Mouse (Mus musculus) neural tube, embryonic 15.5 days (tissue): ENCODE results near the gene Fcrl1. TPM values are rescaled to one million over a fixed set of nuclear protein-coding genes. Genes with fewer than 3 reads are reported as not detected.

Source experiments
- ATAC-seq: fragments of 200-750 bp; cut with Nextera tagmentation; 2 replicates; pipeline ENCODE4 v1.8.0; 2017; ENCODE audit warnings: mild to moderate bottlenecking, moderate TSS enrichment, moderate library complexity; ENCODE audit not compliant: low FRiP score
- H3K27ac ChIP-seq: fragments of 300-500 bp; sonication (generic); replicated peaks from 2 replicates; pipeline ENCODE4 v1.5.1; 2015; ENCODE audit warnings: mild to moderate bottlenecking, inconsistent platforms
- H3K27me3 ChIP-seq: fragments of 300-500 bp; sonication (generic); replicated peaks from 2 replicates; pipeline ENCODE4 v1.6.1; 2015; ENCODE audit warnings: inconsistent platforms
- H3K36me3 ChIP-seq: fragments of 300-500 bp; sonication (generic); 2 replicates; pipeline ENCODE4 v1.6.1; 2015; ENCODE audit warnings: inconsistent platforms
- H3K4me1 ChIP-seq: fragments of 300-500 bp; sonication (generic); 2 replicates; pipeline ENCODE4 v1.6.1; 2015; ENCODE audit warnings: inconsistent platforms
- H3K4me2 ChIP-seq: fragments of 300-500 bp; sonication (generic); 2 replicates; pipeline ENCODE4 v1.6.1; 2015; ENCODE audit warnings: inconsistent platforms, mild to moderate bottlenecking, moderate library complexity
- H3K4me3 ChIP-seq: fragments of 300-500 bp; sonication (generic); replicated peaks from 2 replicates; pipeline ENCODE4 v1.5.1; 2015; ENCODE audit warnings: mild to moderate bottlenecking, inconsistent platforms
- H3K9ac ChIP-seq: fragments of 300-500 bp; sonication (generic); replicated peaks from 2 replicates; pipeline ENCODE4 v1.6.1; 2015; ENCODE audit warnings: mild to moderate bottlenecking, inconsistent platforms
- H3K9me3 ChIP-seq: fragments of 300-500 bp; sonication (generic); replicated peaks from 2 replicates; pipeline ENCODE4 v1.6.1; 2016; ENCODE audit warnings: inconsistent platforms
- WGBS: fragments of 180-500 bp; shearing (Covaris S2); methylation state at CpG from one replicate; pipeline ENCODE4 v1.1.7; 2015; ENCODE audit warnings: mixed read lengths; 5-methylcytosine and 5-hydroxymethylcytosine counted together
- polyA plus RNA-seq: library from polyadenylated mRNA; unstranded; fragments of >200 nt; fragmentation: Nextera tagmentation; extraction: Ambion mirVana; gene quantifications from 2 replicates; pipeline ENCODE4 v1.2.1, GENCODE M21; 2015

The Fcrl1 gene
- polyA plus RNA-seq, 1 experiment from 2014 or later, result 0.12 TPM

DNA sequence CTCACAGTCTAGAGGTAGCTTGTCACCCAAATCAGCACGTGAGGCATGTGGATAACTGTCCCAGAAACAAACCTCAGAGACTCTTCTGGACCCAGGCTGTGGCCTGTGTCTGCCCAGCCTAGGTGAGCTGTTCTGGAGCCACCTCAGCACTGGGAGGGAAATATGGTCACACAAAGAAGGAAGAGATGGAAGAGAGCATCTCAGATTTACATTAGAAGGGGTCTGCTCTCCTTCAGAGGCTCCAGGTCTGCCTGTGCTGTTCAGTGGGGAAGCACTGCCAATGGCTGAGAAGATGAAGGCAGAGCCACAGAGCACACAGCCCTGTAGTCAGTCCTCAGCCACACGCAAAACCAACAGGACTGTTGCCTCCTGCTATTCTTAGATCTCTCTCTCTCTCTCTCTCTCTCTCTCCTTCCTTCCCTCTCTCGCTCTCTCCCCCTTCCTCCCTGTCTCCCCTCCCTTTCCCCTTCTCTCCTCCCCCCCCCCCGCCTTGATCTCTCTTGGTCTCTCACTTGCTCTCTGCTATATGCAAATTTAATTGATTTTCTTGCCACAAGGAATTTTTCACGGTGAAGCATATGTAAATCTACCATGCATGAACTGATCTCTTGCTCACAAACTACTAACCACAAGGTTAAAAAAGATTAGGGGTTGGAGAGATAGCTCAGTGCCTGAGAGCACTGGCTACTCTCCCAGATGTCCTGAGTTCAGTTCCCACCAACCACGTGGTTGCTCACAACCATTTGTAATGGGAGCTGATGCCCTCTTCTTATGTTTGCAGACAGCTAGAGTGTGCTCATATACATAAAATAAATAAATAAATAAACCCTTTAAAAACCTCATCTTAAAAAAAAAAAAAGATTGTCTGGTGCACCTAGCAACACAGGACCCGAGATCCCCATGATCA lies 5.9 kb downstream of the Fcrl1 start:
- 61% methylated on average over 7 of the region's 7 CpGs for WGBS
- no peak for ATAC-seq
- no peak overlapping the region for H3K4me3 ChIP-seq
- H3K27ac ChIP-seq, result no peak overlapping the region
- no peaks in the 10 kb centered on the region for H3K36me3 ChIP-seq
- no peaks in the 10 kb centered on the region for H3K4me1 ChIP-seq
- H3K9me3 ChIP-seq, result no peaks in the 10 kb centered on the region
- no peak overlapping the region for H3K4me2 ChIP-seq
- H3K9ac ChIP-seq, result no peak overlapping the region
- H3K27me3 ChIP-seq, result no peaks in the 10 kb centered on the region

- no peaks in the 10 kb centered on the region for H3K27me3 ChIP-seq
- ATAC-seq, result no peak
- no peak overlapping the region for H3K4me2 ChIP-seq
- no peaks in the 10 kb centered on the region for H3K36me3 ChIP-seq
- no peaks in the 10 kb centered on the region for H3K9me3 ChIP-seq
- no peak overlapping the region for H3K4me3 ChIP-seq
- H3K4me1 ChIP-seq, result no peaks in the 10 kb centered on the region
- no peak overlapping the region for H3K9ac ChIP-seq
- WGBS, result 96% methylated on average over 3 of the region's 3 CpGs
- H3K27ac ChIP-seq, result no peak overlapping the region
Measured at GRCm38 (mm10) chr3:87383308-87383707, 7.1 kb downstream of the Fcrl1 start.

GRCm38 (mm10) chr3:87385105-87385504 lies 8.9 kb downstream of the Fcrl1 start:
- H3K4me3 ChIP-seq, result no peak overlapping the region
- no peak overlapping the region for H3K4me2 ChIP-seq
- 84% methylated on average over 9 of the region's 9 CpGs for WGBS
- H3K9me3 ChIP-seq, result no peaks in the 10 kb centered on the region
- H3K27me3 ChIP-seq, result no peaks in the 10 kb centered on the region
- no peak overlapping the region for H3K27ac ChIP-seq
- H3K36me3 ChIP-seq, result no peaks in the 10 kb centered on the region
- no peak overlapping the region for H3K9ac ChIP-seq
- ATAC-seq, result no peak
- no peaks in the 10 kb centered on the region for H3K4me1 ChIP-seq

DNA sequence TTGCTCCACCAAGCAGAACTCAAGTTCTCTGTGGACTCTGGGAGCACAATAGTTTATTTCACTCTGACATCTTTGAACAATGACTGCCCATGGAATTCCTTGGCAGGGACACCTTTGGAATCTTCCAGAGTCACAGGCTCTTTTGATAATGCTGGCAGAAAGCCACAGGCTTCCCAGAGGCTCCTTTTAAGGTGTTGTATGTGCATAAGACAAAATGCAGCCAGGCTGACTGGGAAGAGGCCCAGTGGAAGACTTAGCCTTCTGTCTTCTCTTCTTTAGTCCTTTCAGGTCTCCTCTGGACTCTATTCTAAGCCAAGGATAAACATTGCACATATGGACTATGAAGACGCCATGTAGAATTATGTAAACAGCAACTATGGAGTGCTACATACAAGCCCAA lies 14.7 kb downstream of the Fcrl1 start:
- ATAC-seq, result no peak

DNA sequence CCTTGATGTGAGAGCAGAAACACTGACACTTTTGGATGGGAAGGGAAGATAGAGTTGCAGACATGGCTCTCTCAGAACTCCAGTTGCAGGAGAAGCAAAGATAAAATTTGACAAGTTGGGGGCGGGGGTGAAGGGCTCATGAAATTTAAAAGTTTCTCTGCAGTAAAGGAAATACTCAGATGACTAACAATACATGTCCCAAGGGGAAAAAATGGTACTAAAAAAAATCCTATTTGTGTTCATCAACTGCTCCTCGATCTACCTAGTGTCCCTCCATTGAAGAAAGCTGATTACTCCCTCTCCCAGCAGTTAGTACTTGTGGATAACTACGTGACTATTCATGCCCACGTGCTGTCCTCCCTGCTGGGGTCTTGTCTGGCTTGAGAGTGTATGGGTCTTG lies 22.6 kb downstream of the Fcrl1 start:
- H3K4me3 ChIP-seq, result no peak overlapping the region
- H3K4me2 ChIP-seq, result no peak overlapping the region
- no peaks in the 10 kb centered on the region for H3K9me3 ChIP-seq
- 70% methylated on average over 4 of the region's 4 CpGs for WGBS
- no peaks in the 10 kb centered on the region for H3K36me3 ChIP-seq
- H3K27ac ChIP-seq, result no peak overlapping the region
- H3K4me1 ChIP-seq, result no peaks in the 10 kb centered on the region
- no peak overlapping the region for H3K9ac ChIP-seq
- ATAC-seq, result no peak
- no peaks in the 10 kb centered on the region for H3K27me3 ChIP-seq

More for the DNA sequence above, 14.7 kb downstream of the Fcrl1 start:
- Histone ChIP-seq H3K4me3 (no peak overlapping the region), H3K9me3 (no peaks in the 10 kb centered on the region), H3K4me1 (no peaks in the 10 kb centered on the region), H3K36me3 (no peaks in the 10 kb centered on the region), H3K9ac (no peak overlapping the region), H3K4me2 (no peak overlapping the region), H3K27ac (no peak overlapping the region), H3K27me3 (no peaks in the 10 kb centered on the region)
- WGBS, result 74% methylated on average over 1 of the region's 1 CpGs

DNA sequence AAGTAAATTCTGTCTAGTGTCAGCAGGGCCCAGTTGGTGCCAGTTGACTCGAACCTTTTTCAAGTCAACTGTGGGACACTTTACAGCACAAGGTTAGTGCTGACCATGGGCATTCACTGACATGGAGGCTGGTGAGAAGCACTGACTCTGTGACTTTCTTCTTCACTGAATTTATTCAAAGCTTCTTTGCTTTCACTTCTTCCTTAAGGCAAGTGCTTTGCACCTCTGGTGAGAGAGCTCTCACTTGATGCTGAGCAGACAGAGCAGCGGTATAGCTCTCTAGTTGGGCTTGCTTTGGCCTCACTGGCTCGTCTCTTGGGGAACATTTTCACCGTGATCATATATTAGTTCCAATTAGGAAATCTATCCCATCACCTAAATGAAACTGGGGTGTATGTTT lies 23.7 kb downstream of the Fcrl1 start:
- Histone ChIP-seq H3K9me3 (no peaks in the 10 kb centered on the region), H3K4me1 (no peaks in the 10 kb centered on the region), H3K27me3 (no peaks in the 10 kb centered on the region), H3K9ac (no peak overlapping the region), H3K27ac (no peak overlapping the region), H3K36me3 (no peaks in the 10 kb centered on the region), H3K4me3 (no peak overlapping the region), H3K4me2 (no peak overlapping the region)
- ATAC-seq, result no peak
- 79% methylated on average over 4 of the region's 4 CpGs for WGBS

DNA sequence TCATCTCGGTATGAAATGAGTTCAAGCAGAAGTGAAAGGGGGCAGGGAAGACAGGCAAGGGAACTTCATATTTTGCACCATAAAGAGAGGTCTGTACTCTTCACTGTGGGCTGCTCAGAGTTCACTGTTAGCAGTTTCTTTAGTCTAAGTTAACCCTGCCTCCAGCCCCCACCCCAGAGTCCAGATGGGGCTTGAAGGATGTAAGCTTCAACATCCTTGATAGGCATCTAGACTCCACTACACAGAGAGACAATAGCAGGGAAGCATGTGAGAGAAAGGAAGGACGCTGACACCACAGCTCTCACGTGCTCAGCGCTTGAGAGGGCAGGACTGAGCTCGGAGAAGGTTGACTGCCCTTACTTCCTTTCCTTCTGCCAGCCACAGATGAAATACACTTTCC lies 25.1 kb downstream of the Fcrl1 start:
- H3K4me3 ChIP-seq, result no peak overlapping the region
- ATAC-seq, result no peak
- H3K4me1 ChIP-seq, result no peaks in the 10 kb centered on the region
- no peaks in the 10 kb centered on the region for H3K27me3 ChIP-seq
- no peaks in the 10 kb centered on the region for H3K9me3 ChIP-seq
- 68% methylated on average over 5 of the region's 5 CpGs for WGBS
- H3K27ac ChIP-seq, result no peak overlapping the region
- H3K36me3 ChIP-seq, result no peaks in the 10 kb centered on the region
- H3K9ac ChIP-seq, result no peak overlapping the region
- H3K4me2 ChIP-seq, result no peak overlapping the region

GRCm38 (mm10) chr3:87408171-87408570 lies 32.0 kb downstream of the Fcrl1 start:
- no peak overlapping the region for H3K9ac ChIP-seq
- no peaks in the 10 kb centered on the region for H3K9me3 ChIP-seq
- H3K4me2 ChIP-seq, result no peak overlapping the region
- no peak for ATAC-seq
- H3K36me3 ChIP-seq, result no peaks in the 10 kb centered on the region
- peaks cover 4% of the 10 kb centered on the region for H3K4me1 ChIP-seq
- no peak overlapping the region for H3K27ac ChIP-seq
- 26% methylated on average over 4 of the region's 4 CpGs for WGBS
- no peak overlapping the region for H3K4me3 ChIP-seq
- no peaks in the 10 kb centered on the region for H3K27me3 ChIP-seq

DNA sequence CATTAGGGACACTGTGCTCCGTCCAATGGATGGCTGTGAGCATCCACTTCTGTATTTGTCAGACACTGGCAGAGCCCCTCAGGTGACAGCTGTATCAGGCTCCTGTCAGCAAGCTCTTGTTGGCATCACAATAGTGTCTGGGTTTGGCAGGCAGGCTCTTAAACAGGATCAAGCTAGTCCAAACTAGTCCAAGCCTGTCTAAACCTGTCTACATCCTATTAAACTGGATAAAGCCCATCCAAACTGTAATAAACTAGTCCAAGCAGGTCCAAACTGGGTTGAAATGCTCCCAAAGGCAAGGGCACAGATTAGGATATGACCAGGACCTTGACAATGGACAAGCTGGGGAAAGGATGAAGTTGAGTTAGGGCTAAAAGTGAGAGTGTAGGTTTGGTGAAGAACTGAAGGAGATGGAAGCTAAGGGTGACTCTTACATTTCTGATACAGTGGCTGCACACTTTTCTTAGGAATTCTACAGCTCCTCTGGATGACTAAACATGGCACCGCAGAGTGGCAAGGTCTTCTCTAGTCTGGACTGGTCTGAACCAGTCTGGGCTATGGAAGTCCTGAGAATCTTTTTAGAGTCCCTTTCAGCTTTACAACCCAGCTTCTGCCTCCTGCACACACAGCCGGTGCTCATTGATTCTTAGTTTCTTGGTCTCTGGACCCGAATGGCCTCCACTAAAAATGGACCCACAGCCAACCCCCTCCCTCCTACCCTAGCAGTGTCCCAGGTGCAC lies 33.2 kb downstream of the Fcrl1 start:
- Histone ChIP-seq H3K4me2 (no peak overlapping the region), H3K9ac (no peak overlapping the region), H3K36me3 (no peaks in the 10 kb centered on the region), H3K27me3 (no peaks in the 10 kb centered on the region), H3K4me1 (peaks cover 4% of the 10 kb centered on the region), H3K27ac (no peak overlapping the region), H3K4me3 (no peak overlapping the region), H3K9me3 (no peaks in the 10 kb centered on the region)
- no peak for ATAC-seq
- 83% methylated on average over 4 of the region's 4 CpGs for WGBS

DNA sequence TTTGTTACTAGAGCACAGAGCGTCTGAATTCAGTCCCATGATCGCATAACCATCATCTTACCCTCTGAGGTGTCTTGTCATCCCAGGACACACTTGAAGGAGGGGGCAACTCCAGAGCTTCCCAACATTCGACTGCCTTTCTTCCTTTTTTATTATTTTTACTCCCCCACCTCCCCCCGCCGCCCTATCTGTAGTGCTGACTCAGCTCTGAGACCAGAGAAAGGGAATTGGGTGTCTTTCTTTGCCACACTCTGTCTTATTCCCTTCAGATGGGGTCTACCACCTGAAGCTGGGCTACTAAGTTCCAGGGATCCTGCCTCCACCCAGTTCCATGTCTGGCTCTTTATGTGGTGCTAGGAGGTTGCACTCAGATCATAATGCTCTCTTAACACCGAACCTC lies 34.4 kb downstream of the Fcrl1 start:
- H3K27ac ChIP-seq, result no peak overlapping the region
- H3K4me3 ChIP-seq, result no peak overlapping the region
- H3K9me3 ChIP-seq, result no peaks in the 10 kb centered on the region
- H3K9ac ChIP-seq, result no peak overlapping the region
- 83% methylated on average over 6 of the region's 6 CpGs for WGBS
- H3K4me1 ChIP-seq, result peaks cover 4% of the 10 kb centered on the region
- no peak for ATAC-seq
- no peak overlapping the region for H3K4me2 ChIP-seq
- H3K27me3 ChIP-seq, result no peaks in the 10 kb centered on the region
- no peaks in the 10 kb centered on the region for H3K36me3 ChIP-seq

DNA sequence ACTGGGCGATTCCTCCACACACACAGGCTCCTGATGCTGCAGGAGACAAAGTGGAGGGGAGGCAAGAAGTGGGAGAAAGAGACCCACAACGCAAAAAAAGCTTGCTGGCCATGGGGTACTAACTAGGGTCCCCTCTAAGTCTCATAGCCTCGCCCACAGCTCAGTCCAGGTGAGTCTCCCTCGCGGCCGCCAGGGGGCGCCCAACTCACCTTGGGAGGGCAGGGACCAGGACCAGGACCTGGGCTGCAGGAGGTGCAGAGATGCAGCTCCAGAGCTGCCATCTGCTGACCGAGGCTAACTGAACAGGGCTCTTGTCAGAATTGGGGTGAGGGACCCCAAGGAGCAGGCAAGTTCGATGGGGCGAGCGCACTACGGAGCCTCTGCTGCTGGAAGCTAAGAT lies 35.0 kb downstream of the Fcrl1 start:
- no peak overlapping the region for H3K27ac ChIP-seq
- WGBS, result 5% methylated on average over 12 of the region's 12 CpGs
- H3K9ac ChIP-seq, result no peak overlapping the region
- H3K4me1 ChIP-seq, result peaks cover 4% of the 10 kb centered on the region
- H3K4me3 ChIP-seq, result no peak overlapping the region
- no peaks in the 10 kb centered on the region for H3K36me3 ChIP-seq
- peak overlapping the region; percentile 34 for H3K4me2 ChIP-seq
- no peaks in the 10 kb centered on the region for H3K27me3 ChIP-seq
- ATAC-seq, result no peak
- H3K9me3 ChIP-seq, result no peaks in the 10 kb centered on the region

- H3K9me3 ChIP-seq, result no peaks in the 10 kb centered on the region
Measured at GRCm38 (mm10) chr3:87420645-87421044, 44.5 kb downstream of the Fcrl1 start.

More at GRCm38 (mm10) chr3:87420645-87421044, 44.5 kb downstream of the Fcrl1 start:
- no peak overlapping the region for H3K4me3 ChIP-seq
- no peak for ATAC-seq
- H3K9ac ChIP-seq, result no peak overlapping the region
- no peak overlapping the region for H3K4me2 ChIP-seq
- no peak overlapping the region for H3K27ac ChIP-seq
- WGBS, result 63% methylated on average over 1 of the region's 1 CpGs
- H3K27me3 ChIP-seq, result no peaks in the 10 kb centered on the region
- H3K36me3 ChIP-seq, result no peaks in the 10 kb centered on the region
- H3K4me1 ChIP-seq, result no peaks in the 10 kb centered on the region
